Mouse (Mus musculus): ENCODE data around the gene 1700001L19Rik.

The 1700001L19Rik gene

GRCm38 (mm10) chr13:68607652-68608405 is 10.6 kb downstream of the 1700001L19Rik start:
- DNase-seq = no peak

DNA sequence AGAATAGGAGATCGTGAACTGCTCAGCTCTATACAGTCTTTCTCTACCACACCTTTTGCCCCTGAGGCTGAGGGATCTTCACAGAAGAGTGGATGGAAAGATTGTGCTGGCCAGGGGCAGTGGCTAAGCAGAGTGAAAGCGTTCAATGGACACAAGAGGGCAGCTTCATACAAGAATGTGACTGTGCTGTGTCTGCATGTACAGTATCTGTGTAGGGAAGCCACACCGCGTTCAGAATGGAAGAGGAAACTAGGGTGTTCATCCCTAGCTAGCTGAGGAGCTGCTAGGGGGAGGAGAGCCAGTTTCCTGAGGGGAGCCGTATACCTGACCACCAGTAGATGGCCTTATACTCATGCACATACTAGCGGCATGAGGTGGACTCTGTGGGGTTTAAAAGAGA is 25.6 kb downstream of the 1700001L19Rik start:
- no peak for DNase-seq

- no peak for DNase-seq
Observed at GRCm38 (mm10) chr13:68627041-68627440, 29.8 kb downstream of the 1700001L19Rik start.

- DNase-seq = no peak
Observed at GRCm38 (mm10) chr13:68642786-68643185, 45.6 kb downstream of the 1700001L19Rik start.
